Mouse (Mus musculus) ES-Bruce4 (cell line): ENCODE data around the gene Ikzf4.
"Not testable (repeated sequence)": the region's sequence is repeated elsewhere in the genome, so short reads cannot be mapped to it uniquely, and the experiment has no call there.

Experiments
- CTCF ChIP-seq: IDR thresholded peaks from one replicate; pipeline ENCODE4 v1.8.1; 2011; ENCODE audit warnings: low read depth, low read length
- EP300 ChIP-seq: IDR thresholded peaks from 2 replicates; pipeline ENCODE4 v1.6.1; 2011; ENCODE audit warnings: low read depth, low read length; ENCODE audit not compliant: insufficient read depth

- TF ChIP-seq EP300, CTCF: not testable (repeated sequence)
Measured at GRCm38 (mm10) chr10:128613820-128614219, 32.0 kb downstream of the Ikzf4 start.
